ENCODE assay signal across 15 mouse cellular contexts in the genomic region with DNA sequence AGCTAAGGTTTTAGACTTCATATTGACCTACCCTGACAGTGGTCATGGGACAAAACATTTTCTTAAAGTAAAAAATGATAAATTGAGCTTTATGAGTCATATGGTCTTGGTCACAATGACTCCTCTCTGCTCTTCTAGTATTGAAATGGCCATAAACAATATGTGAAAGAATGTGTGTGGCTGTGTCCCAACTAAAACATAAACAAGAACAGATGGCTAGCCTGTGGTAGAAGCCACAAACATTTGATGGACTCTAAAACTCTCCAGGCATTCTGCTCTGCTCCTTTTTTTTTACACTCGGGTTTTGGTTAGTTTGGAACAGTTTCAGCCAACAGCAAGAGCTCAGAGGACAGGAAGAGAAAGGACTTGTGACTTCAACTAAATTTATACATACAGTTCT.
"Had no signal": no experiment of that assay in that cellular context is flagged by ENCODE, and none has a peak within 500 bp of the region (broad histone marks: within the 10 kb centered on the region; RNA-seq: fewer than 3 reads in every experiment).

No protein-coding gene starts in this region.

- H3K4me2 ChIP-seq: liver, embryonic 13.5 days; midbrain, embryonic 12.5 days; midbrain, embryonic 15.5 days; neural tube, embryonic 13.5 days had no signal

- ATAC-seq: midbrain, embryonic 15.5 days had no signal

- H3K9me3 ChIP-seq: liver, embryonic 13.5 days; midbrain, embryonic 12.5 days; midbrain, embryonic 15.5 days; neural tube, embryonic 13.5 days had no signal

- H3K9ac ChIP-seq: liver, embryonic 13.5 days; midbrain, embryonic 12.5 days; midbrain, embryonic 15.5 days; neural tube, embryonic 13.5 days had no signal

- H3K27me3 ChIP-seq: liver, embryonic 13.5 days; midbrain, embryonic 12.5 days; midbrain, embryonic 15.5 days; neural tube, embryonic 13.5 days had no signal

- H3K4me1 ChIP-seq: liver, embryonic 13.5 days; midbrain, embryonic 12.5 days; midbrain, embryonic 15.5 days; neural tube, embryonic 13.5 days had no signal

- DNase-seq: kidney, adult 11 months; kidney, adult 8-10 months; kidney, postnatal 25 days; layer of hippocampus, postnatal 36 days; liver, embryonic 13.5 days; lung, adult 2 months; lung, postnatal 14 days; thymus, adult 18-20 months; thymus, postnatal 36 days had no signal

- H3K36me3 ChIP-seq: liver, embryonic 13.5 days; midbrain, embryonic 12.5 days; midbrain, embryonic 15.5 days; neural tube, embryonic 13.5 days had no signal

- H3K4me3 ChIP-seq: left cerebral cortex, adult 2 months; liver, embryonic 13.5 days; midbrain, embryonic 12.5 days; midbrain, embryonic 15.5 days; myocyte; neural tube, embryonic 13.5 days had no signal

- H3K27ac ChIP-seq: left cerebral cortex, adult 2 months; liver, embryonic 13.5 days; macrophage; midbrain, embryonic 12.5 days; midbrain, embryonic 15.5 days; neural tube, embryonic 13.5 days had no signal
